In the genomic region with DNA sequence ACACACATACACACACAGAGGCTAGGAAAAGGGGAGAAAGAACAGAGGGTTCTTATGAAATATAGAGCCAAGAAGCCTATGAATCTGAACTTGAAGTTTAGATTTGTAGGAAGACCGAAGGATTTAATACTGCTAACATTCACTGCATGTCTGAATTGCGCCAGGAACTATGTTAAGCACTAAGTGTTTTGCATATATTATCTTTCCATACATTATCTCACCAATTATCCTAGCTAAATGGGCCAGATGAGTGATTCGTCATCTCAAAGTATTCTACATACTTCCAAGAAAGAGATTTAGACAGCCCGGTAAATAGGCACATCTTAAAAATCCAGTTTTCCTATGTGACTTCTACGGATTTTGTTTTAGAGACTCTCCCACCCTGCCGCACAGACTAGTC, we compare ENCODE assay signal across 28 mouse cellular contexts.
"Had no signal": no experiment of that assay in that cellular context is flagged by ENCODE, and none has a peak within 500 bp of the region (broad histone marks: within the 10 kb centered on the region; RNA-seq: fewer than 3 reads in every experiment).

No protein-coding gene starts in this region.

- H3K27me3 ChIP-seq: heart, embryonic 13.5 days; heart, embryonic 15.5 days; hindbrain, embryonic 13.5 days; hindbrain, embryonic 15.5 days; kidney, embryonic 15.5 days; limb, embryonic 12.5 days; liver, embryonic 13.5 days; liver, embryonic 15.5 days had no signal

- DNase-seq: gastrocnemius, postnatal 14 days; gastrocnemius, postnatal 36 days; heart, adult 11 months; heart, adult 2 months; heart, postnatal 14 days; heart, postnatal 36 days; kidney, adult 11 months; kidney, adult 2 months; kidney, adult 9 months; kidney, postnatal 25 days; kidney, postnatal 4 days; liver; liver, embryonic 13.5 days; liver, postnatal 0 days had no signal

- H3K4me3 ChIP-seq: heart, adult 2 months; heart, embryonic 13.5 days; heart, embryonic 15.5 days; hindbrain, embryonic 13.5 days; hindbrain, embryonic 15.5 days; kidney, embryonic 15.5 days; layer of hippocampus, adult 2 months; limb, embryonic 10.5 days; limb, embryonic 12.5 days; liver, embryonic 13.5 days; liver, embryonic 15.5 days had no signal

- H3K4me1 ChIP-seq: heart, embryonic 13.5 days; heart, embryonic 15.5 days; kidney, embryonic 15.5 days; liver, embryonic 13.5 days; liver, embryonic 15.5 days had no signal

- H3K9ac ChIP-seq: heart, embryonic 13.5 days; heart, embryonic 15.5 days; hindbrain, embryonic 13.5 days; hindbrain, embryonic 15.5 days; kidney, embryonic 15.5 days; limb, embryonic 12.5 days; liver, embryonic 13.5 days; liver, embryonic 15.5 days; liver, postnatal 0 days had no signal

- H3K4me2 ChIP-seq: heart, embryonic 11.5 days; heart, embryonic 13.5 days; heart, embryonic 15.5 days; hindbrain, embryonic 13.5 days; hindbrain, embryonic 15.5 days; kidney, embryonic 15.5 days; limb, embryonic 12.5 days; liver, embryonic 11.5 days; liver, embryonic 13.5 days; liver, embryonic 15.5 days had no signal

- H3K36me3 ChIP-seq: heart, embryonic 13.5 days; heart, embryonic 15.5 days; hindbrain, embryonic 13.5 days; hindbrain, embryonic 15.5 days; kidney, embryonic 15.5 days; limb, embryonic 10.5 days; limb, embryonic 12.5 days; liver, embryonic 13.5 days; liver, embryonic 15.5 days had no signal

- ATAC-seq: hindbrain, postnatal 0 days; intestine, embryonic 16.5 days; liver, postnatal 0 days had no signal

- H3K27ac ChIP-seq: heart, adult 2 months; heart, embryonic 13.5 days; heart, embryonic 15.5 days; hindbrain, embryonic 13.5 days; hindbrain, embryonic 15.5 days; hindbrain, postnatal 0 days; kidney, embryonic 15.5 days; kidney, postnatal 0 days; layer of hippocampus, adult 2 months; limb, embryonic 10.5 days; limb, embryonic 12.5 days; liver, embryonic 13.5 days; liver, embryonic 15.5 days had no signal

- H3K9me3 ChIP-seq: heart, embryonic 13.5 days; heart, embryonic 15.5 days; hindbrain, embryonic 13.5 days; hindbrain, embryonic 15.5 days; kidney, embryonic 15.5 days; limb, embryonic 10.5 days; limb, embryonic 12.5 days; liver, embryonic 13.5 days; liver, embryonic 15.5 days had no signal
